Mouse (Mus musculus) regulatory T cell (primary cell): Measurements from ENCODE around the gene Dynlt1f.
"Not testable (repeated sequence)": the region's sequence is repeated elsewhere in the genome, so short reads cannot be mapped to it uniquely, and the experiment has no call there.

Source experiments
- in situ Hi-C: fragments of 300-600 bp; cut with MboI, MseI; formaldehyde crosslinking; loops from one replicate; pipeline ENCODE4 v1.15.1; 2025; ENCODE audit warnings: high pct_unique_total_duplicates

The Dynlt1f gene

DNA sequence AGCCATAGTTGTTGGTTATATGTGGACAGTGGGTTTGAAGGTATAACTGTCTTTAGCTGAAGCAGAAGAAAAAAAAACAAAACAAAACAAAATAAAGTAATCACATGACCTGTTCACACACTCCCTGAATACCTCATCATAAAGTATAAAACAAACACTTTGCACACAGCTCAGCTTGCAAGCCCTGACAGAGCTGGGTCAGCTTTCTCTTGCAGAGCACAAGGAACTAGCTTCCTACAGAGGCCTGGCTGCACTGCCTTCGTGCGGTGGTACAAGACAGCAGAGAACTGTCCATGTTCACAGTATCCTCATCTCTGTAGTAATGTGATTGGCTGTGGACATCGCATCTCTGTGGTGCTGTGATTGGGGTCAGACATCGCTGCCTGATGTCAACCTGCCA lies 25.3 kb downstream of the Dynlt1f start:
- in situ Hi-C loops: not testable (repeated sequence)

DNA sequence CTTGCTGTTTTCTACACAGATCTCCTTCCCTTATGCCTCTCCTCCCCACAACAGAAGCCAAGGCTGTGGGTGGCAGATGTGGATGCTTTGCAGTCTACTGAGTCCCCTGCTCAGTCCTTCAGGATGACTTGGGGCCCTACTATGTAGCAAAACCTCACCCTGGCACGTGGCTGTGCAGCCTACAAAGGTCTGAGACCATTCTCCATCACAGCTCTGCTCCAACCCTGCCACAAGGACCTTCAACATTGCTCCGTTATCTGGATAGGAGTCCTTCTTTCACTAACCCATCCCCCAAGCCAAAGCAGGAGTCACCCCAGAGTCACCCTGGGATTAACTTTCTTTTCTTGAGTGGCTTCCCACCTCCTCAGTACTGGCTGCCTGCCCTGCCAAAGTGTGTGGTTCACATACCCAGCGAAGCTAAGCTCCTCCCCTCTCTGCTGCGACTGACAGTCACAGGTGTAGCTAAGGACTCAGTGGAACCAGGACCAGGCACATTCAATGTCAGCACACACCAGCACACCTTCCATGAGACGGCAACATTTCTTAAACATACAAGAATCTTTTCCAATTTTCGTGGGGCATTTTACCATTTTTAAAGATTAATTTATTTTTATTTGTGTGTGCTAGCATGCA lies 30.7 kb downstream of the Dynlt1f start:
- in situ Hi-C loops: loop anchor here (5.0 kb wide), 1 partner anchor 168 kb away; no protein-coding TSS in a partner anchor

DNA sequence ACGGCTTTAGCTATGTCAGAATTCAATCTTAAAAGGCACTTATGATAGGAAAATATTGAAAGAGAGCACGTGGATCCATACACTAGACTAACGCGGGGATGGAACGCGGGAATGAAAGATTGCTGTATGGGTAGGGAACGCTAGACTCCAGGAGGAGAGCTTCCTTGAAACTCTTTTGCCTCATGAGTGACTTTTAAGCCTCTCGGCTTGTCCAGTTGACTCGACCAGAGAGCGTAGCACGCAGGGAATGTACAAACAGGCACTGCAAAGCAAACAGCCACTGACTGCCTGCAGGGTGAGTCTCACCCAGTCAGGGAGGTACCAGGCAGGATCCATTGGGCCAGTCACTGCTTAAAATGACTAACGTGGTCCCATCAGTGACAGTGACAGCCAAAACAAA lies 33.7 kb downstream of the Dynlt1f start:
- in situ Hi-C loops: not testable (repeated sequence)

- in situ Hi-C loops: not testable (repeated sequence)
Observed at GRCm38 (mm10) chr17:6620730-6621451, 34.8 kb downstream of the Dynlt1f start.

GRCm38 (mm10) chr17:6620035-6620434 lies 35.7 kb downstream of the Dynlt1f start:
- in situ Hi-C loops: not testable (repeated sequence)

GRCm38 (mm10) chr17:6619271-6619670 lies 36.4 kb downstream of the Dynlt1f start:
- in situ Hi-C loops: loop anchor here (5.0 kb wide), 1 partner anchor 317 kb away; no protein-coding TSS in a partner anchor

DNA sequence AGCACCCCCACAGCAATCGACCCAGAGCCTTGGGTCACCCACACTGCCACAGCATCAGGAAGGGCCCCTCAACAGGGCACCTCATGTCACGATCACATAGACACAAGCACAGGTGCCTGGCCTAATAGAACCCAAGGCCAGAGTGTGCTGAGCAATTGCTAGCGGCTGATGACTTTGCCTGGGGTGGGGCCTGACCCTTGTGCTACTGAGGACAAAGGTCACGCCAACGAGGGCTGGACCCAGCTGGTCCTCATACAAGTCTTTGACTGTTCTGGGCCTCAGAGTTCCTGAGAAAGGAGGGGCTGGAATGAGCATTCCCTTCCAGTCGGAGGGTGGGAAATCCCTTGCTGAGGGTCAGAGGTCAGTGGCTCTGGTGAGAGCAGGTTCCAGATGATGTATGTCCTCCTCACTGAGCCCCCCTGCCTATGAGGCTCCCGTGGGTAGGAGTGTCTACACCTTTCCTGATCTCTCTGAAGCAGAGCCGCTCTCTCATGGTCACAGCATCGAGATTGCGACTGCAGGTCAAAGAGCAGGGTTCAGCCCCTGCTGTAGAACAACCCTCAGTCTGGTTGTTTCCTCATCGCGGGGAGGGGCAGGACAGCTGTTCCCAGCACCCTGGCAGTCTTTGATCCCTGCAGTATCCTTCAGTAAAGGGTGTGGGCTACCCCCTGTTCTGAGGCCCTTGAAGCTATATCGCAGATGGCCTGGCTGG lies 37.9 kb downstream of the Dynlt1f start:
- in situ Hi-C loops: loop anchor here (5.0 kb wide), 1 partner anchor 316 kb away; no protein-coding TSS in a partner anchor

GRCm38 (mm10) chr17:6616731-6617130 lies 39.0 kb downstream of the Dynlt1f start:
- in situ Hi-C loops: loop anchor here (5.0 kb wide), 1 partner anchor 314 kb away; no protein-coding TSS in a partner anchor

- in situ Hi-C loops: not testable (repeated sequence)
Observed at GRCm38 (mm10) chr17:6614316-6614715, 41.4 kb downstream of the Dynlt1f start.

GRCm38 (mm10) chr17:6613524-6613923 lies 42.2 kb downstream of the Dynlt1f start:
- in situ Hi-C loops: not testable (repeated sequence)

DNA sequence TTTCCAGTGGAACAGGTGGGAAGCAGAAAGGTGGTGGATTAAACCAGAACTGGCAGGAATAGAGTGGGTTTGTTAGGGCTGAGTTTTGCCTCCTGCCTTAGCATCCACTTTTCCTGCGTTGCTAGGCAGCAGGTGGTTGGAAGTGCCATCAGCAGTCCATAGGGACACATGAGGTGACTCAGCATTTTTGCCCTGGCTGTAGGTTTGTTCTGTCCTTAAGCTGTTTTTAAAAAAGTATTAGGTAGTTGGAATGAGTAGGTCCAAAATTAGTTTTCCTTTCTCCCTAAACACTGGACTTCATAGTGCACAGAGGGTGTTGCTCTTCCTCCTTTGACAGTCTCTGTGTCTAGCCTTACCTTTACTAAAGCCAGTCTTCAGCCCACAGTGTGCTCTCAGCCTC lies 50.4 kb downstream of the Dynlt1f start:
- in situ Hi-C loops: loop anchor here (5.0 kb wide), 1 partner anchor 47 kb away; no protein-coding TSS in a partner anchor

GRCm38 (mm10) chr17:6602205-6602604 lies 53.5 kb downstream of the Dynlt1f start:
- in situ Hi-C loops: not testable (repeated sequence)

- in situ Hi-C loops: not testable (repeated sequence)
Observed at GRCm38 (mm10) chr17:6601204-6601911, 54.3 kb downstream of the Dynlt1f start, which contains the start of gene Dynlt1c. TSS of gene Dynlt1c (plus strand) at chr17:6601671.

GRCm38 (mm10) chr17:6600216-6600911 lies 55.3 kb downstream of the Dynlt1f start:
- in situ Hi-C loops: not testable (repeated sequence)

DNA sequence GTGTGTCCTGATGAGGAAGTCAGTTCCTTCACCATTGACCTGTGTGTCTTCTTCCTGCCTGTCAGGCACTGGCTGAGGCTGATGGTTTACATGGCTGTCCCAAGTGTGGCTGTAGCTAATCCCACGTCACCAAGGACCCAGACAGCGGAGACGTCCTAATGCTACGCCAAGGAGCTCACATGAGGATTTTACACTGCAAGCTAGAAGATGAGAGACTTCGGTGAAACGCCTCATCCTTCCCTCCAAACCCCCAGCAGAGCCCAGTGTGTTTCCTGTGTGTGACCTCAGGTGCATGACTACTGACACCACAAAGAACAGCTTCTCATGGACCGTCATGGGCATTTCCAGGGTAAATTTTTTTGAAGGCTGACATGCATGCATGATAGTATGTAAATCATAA lies 57.3 kb downstream of the Dynlt1f start:
- in situ Hi-C loops: loop anchor here (5.0 kb wide), 1 partner anchor 171 kb away; no protein-coding TSS in a partner anchor
